Mouse (Mus musculus): ENCODE data around the gene Zfp989. TPM values are rescaled to one million over a fixed set of nuclear protein-coding genes. Genes with fewer than 3 reads are reported as not detected.
"Not testable (repeated sequence)": the region's sequence is repeated elsewhere in the genome, so short reads cannot be mapped to it uniquely, and the experiment has no call there.

Zfp989 gene
- total RNA-seq (2021) = not detected
- long read RNA-seq, experiment 1 = 0 reads
- long read RNA-seq, experiment 2 = 0 reads

- not testable (repeated sequence) for DNase-seq
Measured at GRCm38 (mm10) chr4:146971757-146972156, at the start of gene Zfp989. Gene Zfp989 (plus strand): TSS chr4:146971976.

GRCm38 (mm10) chr4:146932311-146933082, 39.3 kb upstream of the Zfp989 start:
- DNase-seq = no peak

DNA sequence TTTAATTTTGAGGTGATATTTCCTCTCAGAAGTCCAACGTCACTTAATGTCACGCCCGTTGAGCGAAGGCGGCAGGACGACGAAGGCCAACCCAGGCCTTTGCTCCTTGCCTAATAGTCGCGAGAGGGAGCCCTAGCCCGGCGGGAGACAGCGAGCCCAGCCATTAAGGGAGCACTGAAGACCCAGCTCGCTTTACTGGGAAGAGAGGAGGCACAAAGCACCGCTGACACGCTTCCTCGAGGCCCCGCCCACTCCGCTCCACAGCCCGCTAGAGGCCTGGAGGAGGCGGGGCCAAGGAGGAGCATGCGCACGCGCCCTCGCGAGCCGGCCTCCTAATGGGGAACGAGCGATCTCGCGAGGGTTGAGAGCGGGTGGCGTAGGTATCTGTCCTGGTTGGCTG, 30.1 kb upstream of the Zfp989 start:
- DNase-seq = not testable (repeated sequence)

DNA sequence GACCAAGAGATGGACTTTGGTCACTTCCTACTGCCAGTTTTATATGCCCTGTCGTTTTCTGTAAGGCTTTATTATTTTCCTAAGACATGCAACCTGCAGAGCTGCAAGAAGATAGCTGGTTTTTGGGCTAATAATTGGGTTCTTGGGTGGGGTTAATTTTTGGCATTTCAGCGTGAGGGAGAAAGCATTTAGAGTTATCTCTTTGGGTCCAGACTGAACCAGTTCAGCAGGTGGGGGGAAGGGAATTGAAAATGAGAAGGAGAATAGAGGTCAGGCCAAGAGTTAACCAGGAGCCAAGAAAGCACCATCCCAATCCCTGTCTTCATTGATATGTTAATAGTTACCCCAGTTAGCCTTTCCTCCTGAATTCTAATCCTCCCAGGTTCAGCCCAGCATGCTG, 4.8 kb downstream of the Zfp989 start:
- not testable (repeated sequence) for DNase-seq

DNA sequence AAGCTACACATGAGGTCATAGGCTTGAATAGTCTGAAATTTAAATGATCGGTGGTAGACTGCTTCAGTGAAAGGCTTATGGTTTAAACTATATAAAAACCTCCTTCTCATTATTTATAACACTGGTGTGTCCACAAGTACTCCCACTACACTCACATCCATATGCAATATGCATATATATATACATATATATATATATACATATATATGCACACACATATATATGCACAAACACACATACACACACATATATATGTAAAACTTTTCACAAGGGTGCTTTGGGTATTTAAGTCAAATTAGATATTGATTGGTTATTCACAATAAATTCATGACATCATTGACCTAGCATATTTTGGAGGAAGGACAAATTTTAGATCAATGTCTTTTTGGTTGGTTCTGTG, 46.6 kb downstream of the Zfp989 start:
- not testable (repeated sequence) for DNase-seq

DNA sequence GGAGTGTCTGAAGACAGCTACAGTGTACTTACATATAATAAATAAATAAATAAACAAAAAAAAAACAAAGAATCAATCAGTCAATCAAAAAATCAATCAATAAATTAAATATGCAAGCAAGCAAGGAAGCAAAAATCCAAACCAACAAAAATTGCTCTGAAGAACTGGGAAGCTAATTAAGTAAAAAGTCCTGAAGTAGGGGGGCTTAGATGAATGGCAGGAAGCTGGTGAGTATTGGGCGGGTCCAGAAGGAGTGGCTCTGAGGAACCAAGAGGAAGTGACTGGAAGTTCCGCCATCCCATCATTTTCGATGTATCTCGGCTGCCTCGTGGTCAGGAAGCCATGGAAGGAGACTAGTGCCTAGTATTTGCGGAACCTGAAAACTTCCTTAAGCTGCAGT, 49.8 kb downstream of the Zfp989 start, which contains the start of gene Rex2:
Gene Rex2, plus strand, starts transcription at position 301 of the 400 bp plus-strand sequence.
- DNase-seq = not testable (repeated sequence)

DNA sequence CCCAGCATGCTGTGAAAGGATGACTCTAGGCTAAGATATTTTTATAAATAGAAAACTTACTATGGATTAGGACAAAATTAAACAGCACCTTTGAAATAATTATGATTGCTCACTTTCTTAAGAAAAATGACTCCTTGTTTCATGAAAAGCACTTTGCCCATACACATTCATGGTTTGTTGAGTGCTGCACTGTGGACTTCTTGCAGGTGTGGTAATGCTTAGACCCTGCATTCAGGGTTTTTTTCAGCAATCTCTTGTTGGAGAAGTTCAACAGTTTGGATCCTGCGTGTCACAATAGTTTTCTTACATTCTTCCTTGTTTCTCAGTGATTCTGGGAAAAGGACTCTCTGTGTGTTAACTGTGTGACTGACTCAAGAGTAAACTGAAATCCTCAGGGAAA, 54.6 kb downstream of the Zfp989 start:
- not testable (repeated sequence) for DNase-seq

GRCm38 (mm10) chr4:147031308-147032036, 59.7 kb downstream of the Zfp989 start:
- not testable (repeated sequence) for DNase-seq

Other genes starting within 250 kb of the Zfp989 start
- not detected for gene Gm21411, start 62.4 kb upstream of the Zfp989 start, total RNA-seq (2021)
- under 1 TPM in 1 of 2 experiments, not detected in 1; 0.08 TPM for gene Rex2, start 49.9 kb downstream of the Zfp989 start, total RNA-seq (2021)
- gene Zfp991, start 160.1 kb downstream of the Zfp989 start, total RNA-seq (2021) = 1 to 10 TPM; 1.5 to 2.7 TPM

Measured in gastrocnemius, postnatal 25 days (tissue).